Mouse (Mus musculus) embryonic facial prominence, embryonic 10.5 days (tissue): ENCODE results near the gene Ppp2ca. TPM values are rescaled to one million over a fixed set of nuclear protein-coding genes. Genes with fewer than 3 reads are reported as not detected.

ENCODE experiments used
- DNase-seq: peaks from one replicate; pipeline ENCODE4 v3.0.0-alpha.2; 2017; ENCODE audit warnings: low spot score
- H3K27ac ChIP-seq: fragments of 300-500 bp; sonication (generic); replicated peaks from 2 replicates; pipeline ENCODE4 v1.5.1; 2016; ENCODE audit warnings: mild to moderate bottlenecking
- H3K27me3 ChIP-seq: fragments of 300-500 bp; sonication (generic); replicated peaks from 2 replicates; pipeline ENCODE4 v1.6.1; 2016; ENCODE audit warnings: low read depth, mild to moderate bottlenecking; ENCODE audit not compliant: poor library complexity, severe bottlenecking
- H3K36me3 ChIP-seq: fragments of 300-500 bp; sonication (generic); replicated peaks from 2 replicates; pipeline ENCODE4 v1.6.1; 2016; ENCODE audit warnings: mild to moderate bottlenecking, moderate library complexity
- H3K4me1 ChIP-seq: fragments of 300-500 bp; sonication (generic); 2 replicates; pipeline ENCODE4 v1.6.1; 2016
- H3K4me3 ChIP-seq: fragments of 300-500 bp; sonication (generic); 2 replicates; pipeline ENCODE4 v1.5.1; 2016; ENCODE audit warnings: mild to moderate bottlenecking, moderate library complexity
- H3K9me3 ChIP-seq: fragments of 300-500 bp; sonication (generic); 2 replicates; pipeline ENCODE4 v1.6.1; 2016; ENCODE audit warnings: mild to moderate bottlenecking
- WGBS: fragments of 180-500 bp; shearing (Covaris S2); methylation state at CpG from one replicate; pipeline ENCODE4 v1.1.7; 2016; 5-methylcytosine and 5-hydroxymethylcytosine counted together
- polyA plus RNA-seq: library from polyadenylated mRNA; unstranded; fragments of >200 nt; fragmentation: Nextera tagmentation; extraction: Ambion mirVana; gene quantifications from 2 replicates; pipeline ENCODE4 v1.2.1, GENCODE M21; 2016

Ppp2ca gene
- polyA plus RNA-seq, 1 experiment from 2014 or later, result 80.3 TPM

GRCm38 (mm10) chr11:52075794-52076633 is 22.5 kb upstream of the Ppp2ca start:
- no peak for DNase-seq
- H3K36me3 ChIP-seq, result no peaks in the 10 kb centered on the region
- no peaks in the 10 kb centered on the region for H3K27me3 ChIP-seq
- no peaks in the 10 kb centered on the region for H3K9me3 ChIP-seq
- H3K4me1 ChIP-seq, result peaks cover 14% of the 10 kb centered on the region
- no peak overlapping the region for H3K4me3 ChIP-seq
- H3K27ac ChIP-seq, result no peak overlapping the region
- 80% methylated on average over 19 of the region's 19 CpGs for WGBS

- Histone ChIP-seq H3K27ac (no peak overlapping the region), H3K27me3 (no peaks in the 10 kb centered on the region)
- 84% methylated on average over 6 of the region's 6 CpGs for WGBS
These were observed 21.6 kb upstream of the Ppp2ca start for GRCm38 (mm10) chr11:52076742-52077352.

DNA sequence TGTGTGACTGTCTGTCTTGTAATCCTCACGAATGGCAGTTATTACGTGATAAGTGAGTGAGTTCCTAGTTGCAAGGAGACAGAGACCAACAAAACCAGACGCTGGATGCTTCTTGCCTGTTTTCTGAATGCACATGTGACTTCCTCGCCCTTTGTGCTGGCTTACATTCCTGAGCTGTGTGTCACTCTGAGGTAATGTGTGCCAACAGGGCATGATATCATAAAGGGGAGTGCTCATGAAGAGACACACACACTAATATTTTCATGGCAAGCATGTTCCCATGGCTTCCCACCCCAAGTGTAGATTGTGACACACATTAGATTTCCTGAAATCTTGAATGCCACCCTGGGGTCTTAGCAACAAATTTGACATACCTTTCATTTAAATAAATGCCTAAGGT is 20.5 kb upstream of the Ppp2ca start:
- H3K27ac ChIP-seq, result no peak overlapping the region
- 84% methylated on average over 4 of the region's 4 CpGs for WGBS
- no peaks in the 10 kb centered on the region for H3K36me3 ChIP-seq
- H3K4me1 ChIP-seq, result peaks cover 14% of the 10 kb centered on the region
- no peak for DNase-seq
- no peaks in the 10 kb centered on the region for H3K9me3 ChIP-seq
- H3K4me3 ChIP-seq, result no peak overlapping the region
- no peaks in the 10 kb centered on the region for H3K27me3 ChIP-seq

More at GRCm38 (mm10) chr11:52076742-52077352, 21.6 kb upstream of the Ppp2ca start:
- Histone ChIP-seq H3K9me3 (no peaks in the 10 kb centered on the region), H3K4me3 (no peak overlapping the region), H3K4me1 (peaks cover 14% of the 10 kb centered on the region), H3K36me3 (no peaks in the 10 kb centered on the region)
- DNase-seq, result no peak

- Histone ChIP-seq H3K36me3 (no peaks in the 10 kb centered on the region), H3K4me3 (no peak overlapping the region), H3K4me1 (peaks cover 14% of the 10 kb centered on the region), H3K27me3 (no peaks in the 10 kb centered on the region), H3K9me3 (no peaks in the 10 kb centered on the region), H3K27ac (no peak overlapping the region)
- peak; percentile 55 for DNase-seq
- WGBS, result 31% methylated on average over 5 of the region's 5 CpGs
These were observed 18.5 kb upstream of the Ppp2ca start for GRCm38 (mm10) chr11:52079978-52080377.

- H3K9me3 ChIP-seq, result no peaks in the 10 kb centered on the region
- peaks cover 11% of the 10 kb centered on the region for H3K4me1 ChIP-seq
- WGBS, result 90% methylated on average over 2 of the region's 2 CpGs
- H3K36me3 ChIP-seq, result no peaks in the 10 kb centered on the region
- H3K4me3 ChIP-seq, result no peak overlapping the region
- H3K27me3 ChIP-seq, result no peaks in the 10 kb centered on the region
- DNase-seq, result no peak
- no peak overlapping the region for H3K27ac ChIP-seq
These were observed 17.8 kb upstream of the Ppp2ca start for GRCm38 (mm10) chr11:52080656-52081055.

DNA sequence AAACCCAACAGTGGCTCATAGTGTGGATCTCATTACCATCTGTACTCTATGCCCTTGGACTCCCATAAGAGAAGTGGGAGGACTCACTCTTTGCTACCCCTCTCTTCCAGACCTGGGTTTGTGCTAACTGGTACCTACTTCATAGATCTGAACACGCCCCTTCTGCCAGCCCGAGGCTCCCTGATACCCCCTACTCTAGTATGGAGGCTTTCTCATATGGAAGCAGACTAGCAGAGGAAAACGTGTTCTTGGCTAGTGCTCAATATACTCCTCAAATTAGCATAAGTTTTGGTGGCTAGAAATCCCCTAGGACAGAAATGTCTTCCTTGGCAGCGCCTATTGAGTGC is 12.7 kb upstream of the Ppp2ca start:
- Histone ChIP-seq H3K4me3 (no peak overlapping the region), H3K36me3 (no peaks in the 10 kb centered on the region), H3K4me1 (peaks cover 27% of the 10 kb centered on the region), H3K9me3 (no peaks in the 10 kb centered on the region), H3K27ac (no peak overlapping the region), H3K27me3 (no peaks in the 10 kb centered on the region)
- DNase-seq, result no peak
- 68% methylated on average over 4 of the region's 4 CpGs for WGBS

DNA sequence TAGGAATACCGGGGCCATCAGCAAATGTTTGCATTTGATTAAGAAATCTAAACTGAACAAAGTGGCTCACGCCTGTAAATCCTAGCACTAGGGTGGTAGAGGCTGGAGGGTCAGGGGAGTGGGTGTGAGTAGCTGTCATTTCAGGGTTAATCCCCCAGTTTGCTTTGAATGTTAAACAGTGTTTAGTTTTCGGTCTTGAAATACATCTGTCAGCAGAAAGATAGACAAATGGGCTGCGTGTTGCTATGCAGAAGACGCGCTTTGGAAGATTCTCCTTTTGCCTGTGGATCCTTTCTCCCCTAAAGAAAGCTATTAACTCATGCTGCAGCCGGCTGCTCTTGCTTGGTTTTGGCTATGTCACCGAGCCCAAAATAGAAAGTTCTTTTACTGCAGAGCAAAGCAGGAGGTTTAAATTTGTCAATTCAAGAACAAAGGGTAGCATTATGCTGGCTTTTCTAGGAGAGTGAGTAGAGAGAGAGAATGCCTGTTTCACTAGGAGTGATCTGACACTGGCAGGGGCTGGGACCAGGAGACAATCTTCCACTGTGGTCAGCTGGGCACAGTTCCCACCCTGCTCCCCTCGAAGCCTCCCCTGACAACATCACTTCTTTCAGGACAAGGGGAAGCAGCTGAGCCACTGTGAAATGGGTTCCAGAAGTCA is 12.1 kb upstream of the Ppp2ca start:
- no peaks in the 10 kb centered on the region for H3K9me3 ChIP-seq
- no peak overlapping the region for H3K27ac ChIP-seq
- DNase-seq, result no peak
- H3K4me1 ChIP-seq, result peaks cover 27% of the 10 kb centered on the region
- H3K36me3 ChIP-seq, result no peaks in the 10 kb centered on the region
- no peaks in the 10 kb centered on the region for H3K27me3 ChIP-seq
- H3K4me3 ChIP-seq, result no peak overlapping the region
- 41% methylated on average over 9 of the region's 9 CpGs for WGBS

DNA sequence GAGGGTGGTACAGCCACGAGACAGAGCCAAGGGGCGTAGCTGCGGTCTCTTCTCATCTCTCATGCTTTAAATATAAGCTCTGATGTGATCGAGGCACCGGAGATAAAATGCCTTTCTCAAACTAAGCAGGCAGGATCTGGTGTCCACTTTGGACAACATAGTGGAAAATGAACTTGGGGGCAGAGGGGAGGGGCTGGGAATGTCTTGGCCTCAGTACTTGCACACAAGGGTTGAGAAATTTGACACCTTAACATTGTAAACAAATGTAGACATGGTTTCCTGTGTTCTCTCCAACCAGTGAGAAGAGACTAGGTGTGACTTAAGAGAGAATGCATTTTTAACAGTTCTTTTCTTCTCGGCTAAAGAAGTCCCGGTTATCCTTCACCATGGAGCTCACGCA is 9.2 kb upstream of the Ppp2ca start:
- Histone ChIP-seq H3K36me3 (no peaks in the 10 kb centered on the region), H3K27me3 (no peaks in the 10 kb centered on the region), H3K9me3 (no peaks in the 10 kb centered on the region), H3K4me1 (peaks cover 27% of the 10 kb centered on the region), H3K27ac (peak overlapping the region; percentile 32; the same call in 1 of the 2 replicates), H3K4me3 (no peak overlapping the region)
- DNase-seq, result no peak
- 67% methylated on average over 8 of the region's 8 CpGs for WGBS

DNA sequence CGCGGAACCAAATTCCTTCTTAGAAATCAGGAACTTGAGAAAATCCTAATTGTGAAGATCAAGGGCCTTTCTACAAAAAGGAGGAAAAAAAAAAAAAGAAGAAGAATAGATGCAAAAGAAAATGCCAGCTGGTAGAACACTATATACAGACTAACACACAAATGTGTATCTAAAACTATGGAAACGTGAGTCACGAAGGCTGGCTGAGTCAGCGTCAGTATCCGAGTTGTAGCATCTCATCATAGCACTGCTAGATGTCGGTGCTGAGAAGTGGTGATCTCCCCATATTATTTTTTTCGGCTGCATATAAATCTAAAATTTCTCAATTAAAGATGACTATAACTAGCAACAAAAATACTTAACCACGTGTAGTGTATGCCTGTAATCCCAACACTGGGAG is 7.2 kb upstream of the Ppp2ca start:
- Histone ChIP-seq H3K27ac (no peak overlapping the region), H3K9me3 (no peaks in the 10 kb centered on the region), H3K4me1 (peaks cover 20% of the 10 kb centered on the region), H3K4me3 (no peak overlapping the region), H3K27me3 (no peaks in the 10 kb centered on the region), H3K36me3 (no peaks in the 10 kb centered on the region)
- no peak for DNase-seq
- 91% methylated on average over 9 of the region's 9 CpGs for WGBS

GRCm38 (mm10) chr11:52094568-52094967 is 3.9 kb upstream of the Ppp2ca start:
- H3K27ac ChIP-seq, result no peak overlapping the region
- H3K9me3 ChIP-seq, result no peaks in the 10 kb centered on the region
- H3K36me3 ChIP-seq, result no peaks in the 10 kb centered on the region
- whole genome bisulfite sequencing, result 73% methylated on average over 5 of the region's 5 CpGs
- peaks cover 13% of the 10 kb centered on the region for H3K4me1 ChIP-seq
- no peak overlapping the region for H3K4me3 ChIP-seq
- H3K27me3 ChIP-seq, result no peaks in the 10 kb centered on the region
- no peak for DNase-seq

GRCm38 (mm10) chr11:52097016-52097415 is 1.5 kb upstream of the Ppp2ca start:
- peaks cover 15% of the 10 kb centered on the region for H3K36me3 ChIP-seq
- peak overlapping the region; percentile 98 for H3K4me3 ChIP-seq
- WGBS, result 75% methylated on average over 3 of the region's 3 CpGs

GRCm38 (mm10) chr11:52097596-52097995 is 885 bp upstream of the Ppp2ca start:
- peak overlapping the region; percentile 98 for H3K4me3 ChIP-seq

More at GRCm38 (mm10) chr11:52097016-52097415, 1.5 kb upstream of the Ppp2ca start:
- Histone ChIP-seq H3K4me1 (peaks cover 26% of the 10 kb centered on the region), H3K9me3 (no peaks in the 10 kb centered on the region), H3K27ac (no peak overlapping the region), H3K27me3 (no peaks in the 10 kb centered on the region)
- no peak for DNase-seq

More at GRCm38 (mm10) chr11:52097596-52097995, 885 bp upstream of the Ppp2ca start:
- WGBS, result 85% methylated on average over 2 of the region's 2 CpGs
- Histone ChIP-seq H3K27ac (peak overlapping the region; percentile 100), H3K4me1 (peaks cover 26% of the 10 kb centered on the region), H3K36me3 (peaks cover 15% of the 10 kb centered on the region), H3K9me3 (no peaks in the 10 kb centered on the region), H3K27me3 (no peaks in the 10 kb centered on the region)
- DNase-seq, result no peak
